Mouse (Mus musculus) A20 (cell line): ENCODE measurements around the gene Agl.
"Not testable (repeated sequence)": the region's sequence is repeated elsewhere in the genome, so short reads cannot be mapped to it uniquely, and the experiment has no call there.

ENCODE experiments used
- DNase-seq: peaks from one replicate; pipeline ENCODE4 v3.0.0-alpha.2; 2011; ENCODE audit warnings: low read depth, low spot score

Agl gene

DNA sequence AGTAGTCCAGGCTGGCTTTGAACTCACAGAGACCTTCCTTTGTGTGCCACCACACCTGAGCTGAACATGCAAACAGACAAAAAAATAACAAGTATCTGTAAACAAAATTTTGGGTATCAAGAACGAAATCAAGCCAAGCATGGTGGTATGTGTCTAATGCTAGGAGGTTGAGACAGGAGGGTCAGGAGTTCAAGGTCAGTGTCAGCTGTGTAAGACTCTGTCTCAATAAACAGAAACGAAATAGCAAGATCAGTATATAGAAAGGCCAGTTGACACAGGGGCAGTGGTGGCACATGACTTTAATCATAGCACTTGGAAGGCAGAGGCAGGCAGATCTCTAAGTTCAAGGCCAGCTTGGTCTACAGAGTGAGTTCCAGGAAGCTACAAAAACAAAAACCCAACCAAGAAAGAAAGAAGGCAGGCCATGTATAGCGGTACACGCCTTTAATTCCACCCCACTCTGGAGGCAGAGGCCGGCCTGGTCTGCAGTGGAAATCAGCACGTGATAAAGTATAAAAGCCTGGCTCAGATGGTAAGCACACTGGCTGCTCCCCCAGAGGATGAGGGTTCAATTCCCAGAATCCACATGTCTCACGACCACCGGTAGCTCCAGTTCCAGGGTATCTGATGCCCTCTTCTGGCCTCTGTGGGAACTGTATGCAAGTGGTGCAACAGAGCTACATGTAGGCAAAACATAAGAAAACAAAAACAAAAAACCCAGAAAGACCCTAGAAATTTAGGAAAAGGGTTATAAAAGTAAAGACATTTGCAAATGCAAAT lies 59.4 kb downstream of the Agl start:
- DNase-seq, result peak; percentile 49

DNA sequence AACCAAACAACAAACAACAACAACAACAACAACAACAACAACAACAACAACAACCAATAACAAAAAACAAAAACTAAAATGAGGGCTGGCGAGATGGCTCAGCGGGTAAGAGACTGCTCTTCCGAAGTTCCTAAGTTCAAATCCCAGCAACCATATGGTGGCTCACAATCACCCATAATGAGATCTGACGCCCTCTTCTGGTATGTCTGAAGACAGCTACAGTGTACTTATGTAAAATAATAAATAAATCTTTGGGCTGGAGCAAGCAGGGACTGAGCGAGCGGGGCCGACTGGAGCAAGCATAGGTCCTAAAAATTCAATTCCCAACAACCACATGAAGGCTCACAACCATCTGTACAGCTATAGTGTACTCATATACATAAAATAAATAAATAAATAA lies 60.3 kb downstream of the Agl start:
- DNase-seq, result not testable (repeated sequence)

GRCm38 (mm10) chr3:116740963-116741362 lies 67.0 kb downstream of the Agl start:
- no peak for DNase-seq

GRCm38 (mm10) chr3:116740106-116740505 lies 67.9 kb downstream of the Agl start:
- no peak for DNase-seq

DNA sequence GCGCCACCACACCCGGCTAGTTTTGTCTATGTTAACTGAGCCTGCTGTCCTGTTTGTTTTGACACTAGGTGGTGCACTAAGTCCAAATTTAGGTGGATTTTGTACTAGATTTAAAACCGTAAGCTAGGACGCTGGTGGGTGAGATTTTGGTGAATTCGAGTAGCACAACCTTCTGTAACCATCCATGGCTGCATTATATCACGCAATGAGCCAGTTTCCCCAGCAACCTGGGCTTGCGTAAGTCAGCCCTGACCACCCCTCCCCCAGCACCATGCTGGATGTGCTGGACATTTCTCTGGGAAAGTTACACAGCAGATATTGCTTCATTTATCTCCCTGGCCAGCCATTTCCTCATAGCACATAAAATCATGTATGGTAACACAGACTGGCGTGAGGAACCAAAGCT lies 70.6 kb downstream of the Agl start:
- peak; percentile 25 for DNase-seq

GRCm38 (mm10) chr3:116729483-116730174 lies 78.3 kb downstream of the Agl start:
- DNase-seq, result no peak

DNA sequence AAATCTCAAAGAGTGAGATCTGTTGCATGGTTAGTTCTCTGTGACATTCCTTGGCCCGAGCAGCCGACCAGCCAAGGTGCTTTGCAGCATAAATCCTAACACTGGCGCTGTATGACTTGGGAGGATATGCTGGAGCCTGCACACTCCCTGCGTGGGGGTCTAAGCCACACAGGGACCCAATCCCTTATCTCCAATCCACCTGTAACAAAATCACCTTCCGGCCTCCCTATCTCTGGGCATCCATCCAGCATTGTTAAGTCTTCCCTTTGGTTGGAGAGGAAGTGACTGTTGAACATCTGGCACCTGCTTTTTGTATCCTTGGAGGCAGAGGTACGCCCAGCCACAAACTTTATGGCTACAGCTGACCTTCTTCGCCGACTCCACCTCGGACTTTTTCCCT lies 81.2 kb downstream of the Agl start:
- no peak for DNase-seq

GRCm38 (mm10) chr3:116723496-116724481 lies 84.2 kb downstream of the Agl start:
- no peak for DNase-seq

DNA sequence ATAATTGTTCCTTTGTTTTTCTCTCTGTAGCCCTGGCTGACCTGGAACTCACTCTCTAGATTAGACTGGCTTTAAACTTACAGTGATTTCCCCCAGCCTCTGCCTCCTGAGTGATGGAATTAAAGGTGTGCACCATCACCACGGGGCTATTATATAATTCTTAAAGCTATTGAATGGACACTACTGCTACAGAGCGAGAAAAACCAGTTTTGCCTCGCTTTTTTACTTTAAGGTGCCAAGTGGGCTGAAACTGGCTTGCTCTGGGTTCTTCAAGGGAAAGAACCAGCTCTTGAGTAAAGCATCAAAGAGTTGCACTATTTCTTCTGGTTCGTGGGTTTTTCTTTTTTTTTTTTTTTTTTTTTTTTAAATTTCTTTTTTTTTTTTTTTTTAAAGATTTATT lies 85.0 kb downstream of the Agl start:
- no peak for DNase-seq

DNA sequence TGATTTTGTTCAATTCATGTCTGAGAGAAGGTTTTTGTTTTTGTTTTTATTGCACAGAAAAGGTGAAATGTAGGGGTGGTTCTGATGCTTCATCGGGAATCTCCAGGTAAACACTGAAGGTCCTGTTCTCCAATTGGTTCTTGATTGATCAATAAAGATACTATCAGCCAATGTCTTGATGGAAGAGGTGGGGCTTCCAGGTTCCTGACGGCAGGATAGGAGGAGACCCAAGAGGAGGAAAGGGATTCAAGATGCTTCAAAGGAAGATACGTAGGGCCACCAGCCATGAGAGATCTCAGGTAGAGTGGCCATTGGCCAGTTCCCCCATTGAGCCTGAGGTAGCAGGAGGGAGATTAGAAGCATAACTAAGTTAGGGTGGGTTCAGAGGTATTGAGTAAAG lies 89.0 kb downstream of the Agl start:
- DNase-seq, result no peak

DNA sequence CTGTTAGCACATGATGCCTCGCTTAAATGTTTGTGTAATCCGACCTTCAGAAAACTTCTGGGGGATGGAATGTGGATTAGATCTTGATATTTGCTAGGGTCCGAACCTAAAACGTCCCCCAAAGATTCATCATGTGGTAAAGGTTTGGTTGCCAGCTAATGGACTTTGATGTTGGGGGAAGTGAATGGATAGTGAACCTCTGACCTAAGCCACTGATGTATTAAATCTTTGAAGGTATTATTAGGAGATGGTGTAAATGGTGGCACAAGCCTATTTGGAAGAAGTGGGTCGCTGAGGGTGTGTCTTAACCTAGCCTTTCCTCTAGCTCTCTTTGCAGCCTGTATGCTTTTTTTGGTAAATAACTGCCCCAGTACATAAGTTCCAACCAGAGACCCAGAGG lies 94.9 kb downstream of the Agl start:
- peak; percentile 50 for DNase-seq

DNA sequence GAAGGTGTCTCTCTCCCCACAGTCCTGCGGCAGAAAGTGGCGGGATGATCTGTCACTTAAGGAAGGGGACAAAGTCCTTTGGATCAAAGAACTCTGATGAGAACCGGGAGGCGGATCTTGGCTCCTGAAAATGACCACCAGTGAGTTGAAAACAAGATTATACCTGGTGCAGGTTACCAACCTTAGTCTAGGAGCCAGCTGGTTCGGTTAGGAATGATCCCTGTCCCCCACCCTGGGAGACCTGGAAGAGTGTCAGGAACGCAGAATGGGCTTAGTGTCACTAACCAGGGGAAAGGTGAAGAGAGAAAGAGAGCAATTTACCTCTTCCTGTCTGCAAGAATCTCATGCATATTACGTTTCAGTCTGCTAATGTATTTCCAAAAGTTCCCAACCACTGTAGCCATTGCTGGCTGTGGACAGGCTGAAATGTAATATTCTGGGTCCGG lies 95.5 kb downstream of the Agl start, which contains the start of gene Slc35a3:
Gene Slc35a3 (minus strand): TSS at position 396 of the 446 bp plus-strand sequence.
- DNase-seq, result no peak

- DNase-seq, result peak; percentile 84
Measured at GRCm38 (mm10) chr3:116711624-116712435, 96.1 kb downstream of the Agl start.

- DNase-seq, result peak; percentile 26
Measured at GRCm38 (mm10) chr3:116710941-116711340, 97.0 kb downstream of the Agl start.

DNA sequence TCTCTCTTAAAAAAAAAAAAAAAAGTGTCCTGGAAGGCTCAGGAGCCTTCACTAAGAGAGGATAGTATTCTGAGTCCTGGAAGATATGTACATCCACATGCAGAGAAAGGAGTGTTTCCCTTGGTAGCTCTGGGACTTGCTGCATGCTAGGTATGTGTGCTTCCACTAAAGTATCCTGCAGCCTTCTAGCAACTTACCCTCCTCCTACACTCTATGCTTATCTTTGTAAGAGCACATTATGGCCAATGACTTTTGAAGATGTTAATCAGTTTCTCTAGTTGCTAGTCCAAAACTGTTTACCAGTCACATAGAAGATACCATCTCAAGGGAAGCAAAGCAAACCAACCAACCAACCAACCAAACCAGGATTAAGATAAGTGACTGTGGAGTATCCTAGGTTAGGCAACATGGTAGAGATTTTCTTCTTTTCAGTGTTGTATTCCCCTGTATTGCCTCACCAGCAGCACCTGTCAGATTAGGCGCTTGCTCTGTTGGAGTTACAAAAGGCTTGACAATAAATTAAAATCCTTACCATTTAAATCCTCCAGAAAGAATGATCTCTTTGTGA lies 102.2 kb downstream of the Agl start:
- no peak for DNase-seq

GRCm38 (mm10) chr3:116703835-116704234 lies 104.1 kb downstream of the Agl start:
- no peak for DNase-seq

GRCm38 (mm10) chr3:116702647-116703272 lies 105.2 kb downstream of the Agl start:
- no peak for DNase-seq

DNA sequence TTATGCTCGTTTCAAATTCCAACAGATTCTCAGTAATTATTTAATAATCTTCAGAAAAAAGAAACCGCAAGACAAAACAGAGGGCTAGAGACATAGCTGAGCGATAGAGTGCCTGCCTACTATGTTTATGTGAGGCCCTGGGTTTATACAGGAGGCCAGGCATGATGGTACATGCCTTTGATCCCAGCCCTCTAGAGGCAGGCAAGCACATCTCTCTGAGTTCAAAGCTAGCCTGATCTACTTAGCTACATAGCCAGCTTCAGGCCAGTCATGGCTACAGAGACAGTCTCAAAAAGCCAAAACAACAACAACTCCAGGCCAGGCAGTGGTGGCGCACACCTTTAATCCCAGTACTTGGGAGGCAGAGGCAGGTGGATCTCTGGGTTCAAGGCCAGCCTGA lies 106.4 kb downstream of the Agl start:
- no peak for DNase-seq

GRCm38 (mm10) chr3:116698786-116699185 lies 109.2 kb downstream of the Agl start:
- no peak for DNase-seq

DNA sequence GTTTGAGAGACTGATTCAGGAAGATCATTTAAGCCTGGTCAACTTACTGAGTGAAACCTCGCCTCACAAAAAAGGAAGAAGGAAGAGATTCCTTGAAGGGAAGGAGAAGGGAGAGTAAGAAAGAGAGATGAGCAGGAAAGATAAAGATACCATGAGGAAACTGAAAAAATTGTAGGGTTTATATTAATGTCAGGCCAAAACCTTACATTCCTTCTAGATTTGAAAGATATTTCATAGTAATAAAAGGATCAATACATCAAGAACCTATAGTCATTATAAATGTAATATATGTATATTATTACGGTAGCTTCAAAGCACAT lies 112.3 kb downstream of the Agl start:
- DNase-seq, result no peak
